Mouse (Mus musculus) erythroblast, embryonic 14.5 days (primary cell): Measurements from ENCODE around the gene Galnt15.

Experiments
- GATA1 ChIP-seq: IDR thresholded peaks from 2 replicates; pipeline ENCODE4 v1.6.1; 2012; ENCODE audit warnings: low read length, inconsistent platforms, mixed read lengths
- TAL1 ChIP-seq: IDR thresholded peaks from 3 replicates; pipeline ENCODE4 v1.6.1; 2012; ENCODE audit warnings: low read length, inconsistent platforms, mixed read lengths

- TF ChIP-seq GATA1 (no peak), TAL1 (no peak)
Observed at GRCm38 (mm10) chr14:32005673-32006261, 23.0 kb upstream of the Galnt15 start.
